Mouse (Mus musculus): ENCODE measurements around the gene Pim1. TPM values are rescaled to one million over a fixed set of nuclear protein-coding genes. Genes with fewer than 3 reads are reported as not detected.
A peak's percentile ranks its signal among the peaks of the same experiment; 100 is the strongest.
"Not testable (repeated sequence)": the region's sequence is repeated elsewhere in the genome, so short reads cannot be mapped to it uniquely, and the experiment has no call there.

The Pim1 gene
- total RNA-seq (2021): 10 to 100 TPM; 53.4 to 65.5 TPM
- long read RNA-seq, experiment 1, transcript Pim1-201 (6 exons, 2,698 nt): major isoform, 24 of 34 reads
- long read RNA-seq, experiment 1, partial matches to known transcripts: 6 of 34 reads
- long read RNA-seq, experiment 1, other reads (novel, unspliced or antisense): 0 of 34 reads
- long read RNA-seq, experiment 2, transcript Pim1-201 (6 exons, 2,698 nt): major isoform, 46 of 64 reads
- long read RNA-seq, experiment 2, partial matches to known transcripts: 6 of 64 reads
- long read RNA-seq, experiment 2, other reads (novel, unspliced or antisense): 11 of 64 reads

DNA sequence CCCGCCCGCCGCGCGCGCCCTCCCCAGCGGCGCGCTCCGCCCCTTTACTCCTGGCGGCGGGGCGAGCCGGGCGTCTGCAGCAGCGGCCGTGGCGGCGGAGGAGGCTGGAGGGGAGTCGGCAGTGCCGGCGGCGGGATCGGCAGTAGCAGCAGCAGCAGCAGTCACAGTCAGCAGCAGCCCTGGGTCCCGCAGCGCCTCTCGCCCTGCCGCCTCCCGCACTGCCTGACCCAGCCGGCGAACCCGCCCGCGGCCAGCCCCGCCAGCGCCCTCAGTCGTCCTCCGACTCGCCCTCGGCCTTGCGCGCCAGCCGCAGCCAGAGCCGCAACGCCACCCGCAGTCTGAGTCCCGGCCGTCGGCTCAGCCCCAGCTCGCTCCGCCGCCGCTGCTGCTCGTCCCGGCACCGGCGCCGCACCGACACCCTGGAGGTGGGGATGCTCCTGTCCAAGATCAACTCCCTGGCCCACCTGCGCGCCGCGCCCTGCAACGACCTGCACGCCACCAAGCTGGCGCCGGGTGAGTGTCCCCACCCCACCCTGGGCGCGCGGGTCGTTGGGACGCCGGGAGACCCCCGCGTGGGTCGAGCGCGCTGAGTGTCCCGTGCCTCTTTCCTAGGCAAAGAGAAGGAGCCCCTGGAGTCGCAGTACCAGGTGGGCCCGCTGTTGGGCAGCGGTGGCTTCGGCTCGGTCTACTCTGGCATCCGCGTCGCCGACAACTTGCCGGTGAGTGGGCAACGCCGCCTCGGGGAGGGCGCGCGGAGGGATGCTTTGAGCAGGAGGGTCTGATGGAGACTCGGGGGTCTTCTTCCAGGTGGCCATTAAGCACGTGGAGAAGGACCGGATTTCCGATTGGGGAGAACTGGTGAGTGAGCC is at the start of gene Pim1:
Pim1 (plus strand) TSS at position 41 of the 869 bp plus-strand sequence.
- DNase-seq (ENCODE audit: low spot score in 2 of 2): peak in 1 of 2 experiments; percentile 21

GRCm38 (mm10) chr17:29441562-29441961 is 49.0 kb upstream of the Pim1 start:
- no peak for DNase-seq (ENCODE audit: low spot score in 2 of 2)

- DNase-seq (ENCODE audit: low spot score in 2 of 2): no peak
Measured at GRCm38 (mm10) chr17:29442131-29442557, 48.4 kb upstream of the Pim1 start.

DNA sequence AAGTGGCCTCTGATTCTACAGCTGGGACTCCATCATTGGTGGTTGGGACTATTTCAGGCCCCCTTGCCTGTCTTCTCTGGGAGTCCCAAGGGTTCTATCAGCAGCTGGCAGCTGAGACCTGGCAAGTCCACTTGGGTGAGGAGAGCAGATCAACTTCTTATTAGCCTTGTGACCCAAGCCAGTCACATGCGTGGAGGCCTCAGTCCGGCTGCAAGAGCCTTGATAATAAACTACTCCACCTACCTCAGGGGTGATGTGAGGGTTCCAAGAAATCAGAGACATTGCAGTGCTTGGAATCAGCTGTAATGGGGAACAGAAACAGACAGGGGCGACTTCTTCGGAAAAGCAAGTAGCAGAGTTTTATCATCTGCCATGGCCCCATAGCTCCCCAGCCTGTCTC is 46.8 kb upstream of the Pim1 start:
- DNase-seq (ENCODE audit: low spot score in 2 of 2): no peak

DNA sequence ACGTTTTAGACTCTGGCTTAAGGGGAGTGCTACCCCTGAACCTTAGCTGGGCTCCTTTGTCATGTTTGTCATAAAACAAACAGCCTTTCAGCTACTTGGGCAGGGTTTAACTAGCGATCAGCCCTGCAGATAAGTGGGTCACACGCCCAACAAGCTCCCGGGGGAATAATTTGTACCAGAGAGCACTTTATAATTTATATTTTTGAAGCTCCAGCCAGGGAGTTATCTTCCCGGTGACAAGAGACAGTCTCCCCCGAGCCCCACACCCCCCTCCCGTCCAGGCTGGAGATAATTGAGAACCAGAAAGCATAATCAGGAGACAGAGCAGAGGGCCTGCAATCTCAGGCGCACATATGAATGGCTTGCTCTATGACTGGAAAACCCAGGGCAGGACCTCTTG is 45.5 kb upstream of the Pim1 start:
- no peak for DNase-seq (ENCODE audit: low spot score in 2 of 2)

- DNase-seq (ENCODE audit: low spot score in 2 of 2): no peak
Measured at GRCm38 (mm10) chr17:29447323-29447722, 43.2 kb upstream of the Pim1 start.

- no peak for DNase-seq (ENCODE audit: low spot score in 2 of 2)
Measured at GRCm38 (mm10) chr17:29448055-29448454, 42.5 kb upstream of the Pim1 start.

GRCm38 (mm10) chr17:29448561-29448960 is 42.0 kb upstream of the Pim1 start:
- no peak for DNase-seq (ENCODE audit: low spot score in 2 of 2)

DNA sequence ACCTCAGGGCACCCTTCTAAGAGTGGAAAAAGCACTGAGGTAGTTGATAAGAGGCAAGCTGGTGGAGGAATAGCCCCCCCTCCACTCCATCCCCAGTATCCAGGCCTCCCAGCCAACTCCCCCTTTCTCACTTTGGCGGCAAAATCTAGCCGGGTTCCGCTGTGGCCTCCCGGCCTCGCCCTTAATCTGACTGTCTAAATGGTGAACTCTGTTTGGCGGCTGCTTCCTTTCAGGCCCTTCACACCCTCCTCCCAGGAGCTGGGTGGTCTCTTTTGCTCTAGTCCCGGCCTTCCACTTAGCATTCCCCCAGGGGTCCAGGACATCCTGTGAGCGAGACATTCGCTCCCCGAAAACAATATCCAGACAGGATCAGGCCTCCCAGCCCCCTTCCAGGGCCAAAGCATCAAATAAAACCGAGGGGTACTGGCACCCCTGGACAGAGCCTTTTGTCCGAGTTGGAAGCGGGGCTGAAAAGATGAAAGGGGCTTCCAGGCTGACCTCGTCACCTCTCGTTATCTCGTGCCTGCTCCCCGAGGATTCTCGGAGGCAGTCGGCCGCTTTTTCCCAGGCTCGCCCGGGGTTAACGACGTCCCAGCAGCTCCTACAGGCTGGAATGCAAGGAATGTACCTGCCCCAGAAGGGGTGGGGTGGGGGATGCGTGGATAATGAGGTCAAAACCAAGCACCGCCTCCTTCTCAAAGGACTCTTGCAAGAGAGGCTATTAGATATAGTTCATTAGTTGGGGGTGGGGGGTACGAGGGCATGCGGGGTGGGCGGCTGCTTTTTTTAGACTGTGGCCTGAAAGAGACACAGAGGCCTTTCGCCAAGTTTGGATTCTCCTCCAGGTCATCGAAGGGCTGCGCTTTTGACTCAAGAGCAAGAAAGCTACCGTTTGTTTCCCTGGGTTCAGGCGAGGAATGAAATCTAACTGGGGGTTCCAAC is 39.4 kb upstream of the Pim1 start:
- DNase-seq (ENCODE audit: low spot score in 2 of 2): no peak

- DNase-seq (ENCODE audit: low spot score in 2 of 2): no peak
Measured at GRCm38 (mm10) chr17:29451841-29452210, 38.7 kb upstream of the Pim1 start.

- DNase-seq (ENCODE audit: low spot score in 2 of 2): not testable (repeated sequence)
Measured at GRCm38 (mm10) chr17:29454119-29454518, 36.4 kb upstream of the Pim1 start.

DNA sequence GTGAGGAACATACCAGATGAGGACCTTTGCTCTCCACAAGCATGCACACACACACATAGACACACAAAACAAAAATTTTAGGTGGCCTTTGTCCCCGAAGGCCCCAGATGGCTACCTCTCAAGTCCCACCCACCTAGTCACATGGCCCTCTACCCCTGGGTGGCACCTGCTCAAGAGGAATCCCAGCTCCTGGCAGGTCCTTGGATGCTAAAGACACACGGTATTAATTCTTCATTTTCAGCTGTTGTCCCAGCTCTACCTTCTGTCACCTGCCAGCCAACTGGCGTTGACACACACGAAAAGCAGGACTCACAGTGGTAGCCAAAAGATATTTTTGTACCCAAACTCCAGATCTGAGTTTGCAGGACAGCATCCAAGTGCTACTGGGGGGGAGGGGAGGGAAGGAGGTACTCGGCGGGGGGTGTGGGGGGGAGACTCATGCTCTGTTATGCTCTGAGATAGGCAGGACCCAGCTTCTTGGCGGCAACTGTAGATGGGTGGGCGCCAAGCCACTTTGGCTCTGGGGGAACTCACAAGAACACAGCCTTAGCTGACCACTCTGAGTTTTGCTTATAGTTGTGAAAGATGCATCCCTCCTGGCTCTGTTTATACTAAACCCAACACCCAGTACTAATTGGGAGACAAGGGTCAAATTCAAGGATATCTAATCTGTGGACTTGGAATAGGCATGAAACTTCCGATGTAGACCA is 35.0 kb upstream of the Pim1 start:
- DNase-seq (ENCODE audit: low spot score in 2 of 2): no peak

- DNase-seq (ENCODE audit: low spot score in 2 of 2): no peak
Measured at GRCm38 (mm10) chr17:29456476-29456875, 34.1 kb upstream of the Pim1 start.

- DNase-seq (ENCODE audit: low spot score in 2 of 2): no peak
Measured at GRCm38 (mm10) chr17:29456926-29457325, 33.6 kb upstream of the Pim1 start.

DNA sequence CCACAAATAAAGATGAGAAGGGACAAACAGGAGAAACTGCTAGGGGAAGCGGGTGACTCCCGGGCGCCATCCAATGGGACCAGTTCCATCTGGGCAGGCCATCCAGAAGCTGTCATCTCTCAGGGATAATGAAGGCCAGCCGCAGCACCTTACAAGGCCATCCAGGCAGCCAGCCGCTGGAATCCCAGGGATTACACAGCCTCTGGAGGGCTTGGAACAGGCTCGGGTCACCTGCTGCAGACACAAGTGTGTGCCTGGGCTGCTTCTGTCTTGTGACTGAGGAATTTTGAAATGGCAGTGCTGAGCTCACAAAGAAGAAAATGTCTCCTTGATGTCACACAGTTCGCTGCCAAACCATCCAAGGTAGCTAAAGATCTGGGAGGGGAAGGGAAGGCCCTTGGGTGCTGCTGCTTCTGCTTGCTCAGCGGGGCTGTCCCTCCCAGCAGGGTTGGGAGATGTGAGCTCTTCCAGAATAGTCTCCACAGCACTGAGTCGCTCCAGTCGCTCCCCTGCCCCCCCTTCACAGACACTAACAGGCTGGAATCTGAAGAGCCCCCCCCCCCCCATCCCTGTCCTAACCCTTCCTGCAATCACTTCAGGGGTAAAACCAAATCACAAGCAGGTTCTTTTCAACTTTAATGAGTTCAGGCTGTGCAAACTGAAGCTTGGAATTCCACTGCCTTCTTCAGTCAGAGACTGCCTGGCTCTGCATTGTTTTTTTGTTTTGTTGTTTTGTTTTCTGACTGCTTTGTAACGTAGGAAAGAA is 32.6 kb upstream of the Pim1 start:
- DNase-seq (ENCODE audit: low spot score in 2 of 2): peak in 1 of 2 experiments; percentile 40

DNA sequence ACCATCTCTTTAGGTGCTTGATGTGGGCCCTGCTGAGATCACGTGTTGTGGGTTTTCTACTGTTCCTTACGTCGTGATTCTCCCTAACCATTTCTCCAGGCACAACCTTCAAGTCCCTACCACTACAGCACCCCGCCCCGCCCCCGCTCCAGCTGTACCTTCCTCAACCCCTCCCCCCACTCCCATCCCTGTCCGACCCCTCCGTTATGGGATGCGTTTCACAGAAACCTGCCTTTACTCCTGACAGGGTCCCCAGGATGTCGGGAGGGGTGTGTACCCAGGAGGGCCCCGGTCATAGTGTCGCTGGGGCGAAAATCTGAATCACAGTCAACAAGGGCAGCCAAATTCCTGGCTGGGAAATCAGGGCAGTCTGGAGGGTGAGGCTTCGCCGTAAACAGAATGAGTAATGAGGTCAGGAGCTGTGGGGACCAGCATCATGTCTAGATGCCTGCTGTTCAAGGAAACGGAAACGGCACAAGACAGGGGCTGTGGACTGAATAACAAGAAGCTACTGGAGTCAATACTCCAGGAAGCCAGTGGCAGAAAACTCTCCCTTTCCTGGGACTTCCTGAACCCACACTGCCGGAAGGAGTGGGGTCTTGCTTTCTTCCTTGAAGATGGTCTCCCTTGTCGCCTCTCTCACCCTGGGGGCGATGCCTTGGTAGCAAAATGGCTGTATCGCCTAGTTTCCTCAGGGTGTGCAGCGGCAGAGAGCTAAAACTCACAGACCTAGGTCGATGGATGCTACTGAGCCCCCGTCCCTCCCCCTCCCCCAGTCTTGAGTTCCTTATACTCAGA is 31.0 kb upstream of the Pim1 start:
- DNase-seq (ENCODE audit: low spot score in 2 of 2): peak in 1 of 2 experiments; percentile 53

- no peak for DNase-seq (ENCODE audit: low spot score in 2 of 2)
Measured at GRCm38 (mm10) chr17:29460119-29460505, 30.4 kb upstream of the Pim1 start.

DNA sequence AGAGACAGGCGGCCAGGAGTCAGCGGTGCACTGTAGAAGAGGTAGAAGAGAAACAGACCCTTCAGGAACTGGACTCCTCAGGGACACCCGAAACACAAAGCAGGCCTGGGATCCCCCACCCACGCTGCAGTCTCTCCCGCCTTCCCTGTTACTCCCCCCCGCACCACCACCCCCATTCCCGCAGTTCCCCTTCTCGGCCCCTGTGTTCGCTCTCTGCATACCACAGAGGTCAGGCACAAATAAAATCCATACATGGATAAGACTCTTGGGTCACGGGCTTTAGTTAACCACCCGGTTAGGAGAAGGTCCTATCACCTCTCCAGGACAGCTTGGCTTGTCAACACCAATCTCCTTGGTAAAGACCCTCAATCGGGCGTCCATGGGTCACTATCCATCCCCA is 26.9 kb upstream of the Pim1 start:
- DNase-seq (ENCODE audit: low spot score in 2 of 2): no peak

GRCm38 (mm10) chr17:29464068-29464467 is 26.5 kb upstream of the Pim1 start:
- DNase-seq (ENCODE audit: low spot score in 2 of 2): no peak

Measured in adrenal gland, postnatal 4 days (tissue).